Mouse (Mus musculus): ENCODE data around the gene Abhd17a.

Abhd17a gene

GRCm38 (mm10) chr10:80589879-80590854 is at the start of gene Abhd17a:
Abhd17a (minus strand) TSS chr10:80590341.
- peak; percentile 91 to 95 for DNase-seq

DNA sequence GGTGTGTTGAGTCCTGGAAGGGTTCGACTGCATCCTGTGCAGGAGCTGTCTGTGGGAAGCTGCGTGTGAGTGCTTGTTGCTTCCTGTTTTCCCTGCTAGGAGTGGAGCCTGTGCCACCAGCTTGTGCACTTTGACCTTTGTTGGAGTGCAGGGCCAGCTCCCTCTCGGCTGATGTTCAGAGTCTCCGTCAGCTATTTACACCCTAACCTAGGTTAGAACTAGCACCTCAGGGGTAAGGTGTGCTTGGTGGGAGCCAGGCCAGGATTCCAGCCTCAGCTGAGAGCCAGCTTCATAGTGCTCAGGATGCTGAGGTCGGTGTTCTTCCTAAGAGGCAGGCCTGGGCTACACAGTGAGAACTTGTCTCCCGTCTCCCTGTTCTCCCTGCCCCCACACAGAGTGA is 45.2 kb upstream of the Abhd17a start:
- no peak for DNase-seq

- DNase-seq, result no peak
Observed at GRCm38 (mm10) chr10:80628925-80629324, 38.8 kb upstream of the Abhd17a start.

DNA sequence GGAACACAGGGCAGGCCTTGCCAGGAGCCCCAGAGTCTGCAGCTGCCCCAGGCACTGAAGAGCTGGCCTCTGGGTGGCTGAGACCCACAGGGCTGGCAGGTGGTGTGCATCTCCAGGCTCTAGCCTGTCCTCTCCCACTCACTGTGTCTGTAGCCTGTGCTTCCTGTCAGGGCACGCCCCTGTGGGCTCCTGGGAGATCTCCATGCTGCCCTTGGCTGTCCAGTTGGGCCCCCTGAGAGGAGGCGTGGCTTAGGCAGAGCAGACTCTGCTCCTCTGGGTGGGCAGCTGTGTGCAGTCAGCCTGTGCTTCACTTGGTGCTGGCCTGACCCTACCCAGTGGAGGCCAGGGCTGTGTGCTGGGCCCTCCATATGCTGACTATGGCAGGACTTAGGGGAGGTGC is 37.5 kb upstream of the Abhd17a start:
- no peak for DNase-seq

DNA sequence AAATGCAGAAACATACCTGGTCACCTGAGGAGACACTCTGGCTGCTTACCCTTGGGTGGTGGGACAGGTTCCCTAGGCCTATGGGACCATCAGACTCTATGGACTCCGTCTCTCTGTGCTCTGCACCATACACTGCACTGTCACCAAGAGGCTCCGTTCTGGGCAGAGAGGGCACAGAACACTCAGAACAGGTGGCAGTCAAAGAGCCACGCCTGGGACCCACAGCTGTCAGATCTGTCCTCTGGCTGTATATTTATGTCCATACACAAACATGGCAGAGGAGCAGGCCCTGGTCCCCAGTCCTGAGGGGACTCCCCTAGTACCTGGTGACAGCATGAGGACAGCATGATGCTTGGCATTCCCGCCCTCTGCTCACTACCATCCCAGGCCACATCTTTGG is 35.6 kb upstream of the Abhd17a start:
- no peak for DNase-seq

- DNase-seq, result peak; percentile 52 to 59
Observed at GRCm38 (mm10) chr10:80623457-80624191, 33.5 kb upstream of the Abhd17a start.

DNA sequence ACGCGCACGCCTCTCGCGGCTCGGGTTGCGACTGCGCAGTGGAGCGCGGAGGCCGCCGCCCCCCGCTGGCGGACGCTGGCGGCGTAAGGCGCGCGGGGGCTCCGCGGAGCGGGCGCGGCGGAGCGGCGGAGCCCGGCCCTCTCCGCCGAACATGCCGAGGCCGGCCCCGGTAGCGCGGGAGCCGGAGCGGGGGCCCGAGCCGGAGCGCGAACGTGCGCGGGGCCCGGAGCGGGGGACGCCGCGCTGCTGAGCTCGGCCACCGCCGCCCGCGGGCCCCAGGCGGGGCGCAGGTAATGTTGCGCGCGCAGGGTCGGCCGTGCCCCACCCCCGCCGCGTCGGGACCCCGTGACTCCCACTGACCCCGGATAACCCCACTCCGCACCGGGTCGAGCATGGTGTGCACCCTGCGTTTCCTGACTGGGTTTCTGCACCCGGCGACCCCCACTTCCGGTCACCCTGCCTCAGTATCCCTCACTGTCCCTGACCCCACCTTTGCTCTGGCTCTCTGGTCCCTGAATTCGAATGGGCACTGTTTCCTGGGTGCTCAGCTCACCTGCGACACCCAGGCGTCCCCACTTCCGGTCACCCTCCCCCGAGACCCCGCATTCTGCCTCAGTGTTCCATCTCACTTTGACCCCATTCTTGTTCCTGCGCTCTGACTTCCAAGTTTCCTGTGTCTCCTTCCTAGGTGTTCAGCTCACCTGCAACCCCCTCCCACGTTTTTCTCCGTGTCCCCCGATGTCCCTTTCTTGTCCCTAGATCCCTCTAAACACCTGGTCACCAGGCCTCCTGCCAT is 32.7 kb upstream of the Abhd17a start, which contains the start of gene Csnk1g2:
Csnk1g2 (plus strand) TSS at position 178 of the 796 bp plus-strand sequence.
- DNase-seq, result peak in 1 of 2 experiments; percentile 49

DNA sequence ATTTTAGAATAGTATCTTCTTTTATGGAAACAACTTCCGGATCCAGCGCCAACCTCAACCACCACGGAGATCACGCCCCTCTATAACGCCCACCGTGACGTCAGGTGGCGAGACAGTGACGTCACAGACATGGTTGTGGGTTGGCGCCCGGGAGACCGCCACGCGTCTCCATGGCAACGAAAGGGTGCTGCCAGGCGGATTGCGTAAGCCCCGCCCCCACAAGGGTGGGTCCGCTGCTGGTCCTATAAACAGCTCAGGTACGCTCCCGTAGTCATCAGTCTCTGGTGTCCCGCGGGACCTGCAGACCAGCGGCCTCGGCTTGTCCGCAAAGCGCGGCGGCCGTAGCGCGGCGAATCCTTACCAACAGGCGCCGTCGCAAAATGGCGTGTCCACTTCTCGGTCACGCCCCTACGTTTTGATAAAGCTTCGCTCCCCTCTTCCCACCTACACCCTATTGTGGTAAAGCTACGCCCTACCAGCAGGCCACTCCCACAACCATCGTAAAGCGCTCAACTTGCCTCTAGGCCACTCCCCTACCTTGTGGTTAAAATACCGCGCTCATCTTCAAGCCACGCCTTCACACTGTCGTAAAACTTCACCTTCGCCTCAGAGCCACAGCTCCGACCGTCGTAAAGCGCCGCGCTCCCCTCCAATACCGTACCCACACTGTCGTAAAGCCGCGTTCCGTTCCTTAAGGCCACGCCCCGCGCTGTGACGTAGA is 32.0 kb upstream of the Abhd17a start:
- peak; percentile 99 for DNase-seq

DNA sequence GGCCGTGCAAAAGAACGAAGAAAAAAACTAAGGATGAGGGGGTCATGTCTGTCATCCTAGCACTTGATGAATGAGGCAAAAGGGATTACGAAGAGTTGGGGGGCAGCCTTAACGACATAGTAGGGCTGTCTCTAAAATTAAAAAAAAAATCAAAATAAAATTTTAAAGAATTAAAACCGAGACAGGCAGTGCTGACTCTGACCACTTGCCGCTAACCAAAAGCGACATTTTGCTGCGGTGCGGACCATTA is 31.5 kb upstream of the Abhd17a start:
- no peak for DNase-seq

DNA sequence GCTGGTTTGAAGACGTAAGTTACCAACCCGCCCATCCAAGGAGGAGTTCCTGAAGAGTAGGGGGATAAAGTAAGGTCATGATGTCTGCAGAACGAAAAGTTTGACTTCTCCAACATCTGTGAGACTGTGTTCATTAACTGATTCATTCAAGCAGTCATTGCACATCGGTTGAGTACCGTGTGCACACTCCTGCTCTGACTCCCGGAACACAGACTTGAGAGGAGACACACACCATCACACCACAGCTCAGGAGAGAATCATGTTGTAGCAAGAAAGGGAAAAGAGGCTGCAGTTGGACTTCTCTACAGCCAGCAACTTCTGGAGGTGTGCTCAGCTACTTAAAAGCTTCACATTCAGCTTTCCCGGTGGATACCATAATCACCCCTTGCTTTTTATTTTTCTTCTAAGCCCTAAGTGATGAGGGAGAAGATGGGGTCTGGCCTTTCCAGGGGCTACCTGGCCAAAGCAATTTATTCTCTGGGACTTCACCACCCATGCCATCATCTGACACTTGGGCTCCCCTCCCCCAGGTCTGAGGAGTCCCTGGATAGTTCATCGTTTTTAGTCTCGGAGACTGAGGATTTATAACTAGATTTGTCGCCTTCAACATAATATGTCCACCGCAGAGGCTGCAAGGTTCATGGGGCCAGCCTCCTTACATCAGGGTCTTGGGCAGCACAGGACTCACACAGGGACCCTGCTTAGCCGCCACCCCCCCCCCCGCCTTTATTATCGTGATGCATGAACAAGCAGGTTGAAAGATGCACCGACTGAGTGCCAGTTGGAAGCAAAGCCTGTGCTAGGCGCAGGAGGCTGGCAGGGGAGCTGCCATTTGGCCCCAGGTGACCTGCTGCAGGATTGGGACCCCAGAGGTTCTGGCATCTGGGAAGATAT is 30.9 kb upstream of the Abhd17a start:
- DNase-seq, result no peak

- no peak for DNase-seq
Observed at GRCm38 (mm10) chr10:80620365-80620764, 30.2 kb upstream of the Abhd17a start.

GRCm38 (mm10) chr10:80619465-80620244 is 29.5 kb upstream of the Abhd17a start:
- DNase-seq, result no peak

DNA sequence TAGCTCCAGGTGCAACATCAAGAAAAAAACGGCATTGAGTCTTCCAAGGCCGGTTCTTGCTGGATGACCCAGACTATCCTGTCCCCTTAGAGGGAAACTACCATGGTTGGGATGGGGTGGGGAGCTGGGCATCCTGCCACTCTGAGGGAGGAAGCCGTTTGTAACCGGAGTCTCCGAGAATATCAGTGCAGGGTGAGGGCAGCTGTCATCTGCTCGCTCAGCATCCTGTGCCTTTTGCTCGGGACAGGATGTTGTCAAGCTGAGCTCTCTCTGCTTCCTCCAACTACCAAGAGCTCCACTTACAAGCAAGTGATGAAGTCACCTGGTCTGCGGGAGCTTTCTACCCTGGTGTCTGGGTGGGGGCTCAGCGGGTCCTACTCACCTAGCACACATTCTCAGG is 28.0 kb upstream of the Abhd17a start:
- DNase-seq, result no peak

DNA sequence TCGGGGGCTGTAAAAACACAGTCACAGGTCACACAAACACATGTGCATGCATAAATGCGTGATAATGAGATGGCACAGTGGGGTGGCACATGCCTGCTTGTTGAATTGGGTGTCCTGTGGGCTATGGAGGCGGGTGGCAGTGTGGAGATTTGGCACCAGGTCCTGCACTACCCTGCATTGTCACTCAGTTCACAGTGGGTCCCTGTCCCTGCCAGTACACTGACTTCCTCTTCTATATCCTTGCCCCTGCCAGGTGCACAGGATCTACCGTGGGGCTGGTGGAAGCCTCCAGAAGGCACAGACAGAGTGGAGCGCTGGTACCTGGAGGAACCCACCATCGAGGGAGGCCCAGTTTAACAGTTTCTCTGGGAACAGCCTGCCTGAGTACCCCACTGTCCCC is 24.2 kb upstream of the Abhd17a start:
- no peak for DNase-seq

- no peak for DNase-seq
Observed at GRCm38 (mm10) chr10:80613821-80614220, 23.7 kb upstream of the Abhd17a start.

DNA sequence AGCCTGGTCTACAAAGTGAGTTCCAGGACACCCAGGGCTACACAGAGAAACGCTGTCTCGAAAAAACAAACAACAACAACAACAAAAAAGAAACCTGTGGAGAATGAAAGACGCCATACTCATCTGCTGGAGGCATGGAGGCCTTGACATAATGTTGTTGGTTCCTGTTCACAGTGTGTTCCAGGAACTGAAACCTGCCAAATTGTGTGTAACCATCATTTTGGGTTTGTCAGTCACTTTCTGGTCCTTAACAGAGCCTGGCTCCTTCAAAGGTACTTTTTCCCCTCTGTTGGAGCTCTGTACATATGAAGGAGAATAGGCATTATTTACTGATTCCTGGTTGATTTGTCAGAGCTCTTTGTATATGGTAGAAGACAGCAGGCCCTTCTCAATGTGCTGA is 21.8 kb upstream of the Abhd17a start:
- no peak for DNase-seq

DNA sequence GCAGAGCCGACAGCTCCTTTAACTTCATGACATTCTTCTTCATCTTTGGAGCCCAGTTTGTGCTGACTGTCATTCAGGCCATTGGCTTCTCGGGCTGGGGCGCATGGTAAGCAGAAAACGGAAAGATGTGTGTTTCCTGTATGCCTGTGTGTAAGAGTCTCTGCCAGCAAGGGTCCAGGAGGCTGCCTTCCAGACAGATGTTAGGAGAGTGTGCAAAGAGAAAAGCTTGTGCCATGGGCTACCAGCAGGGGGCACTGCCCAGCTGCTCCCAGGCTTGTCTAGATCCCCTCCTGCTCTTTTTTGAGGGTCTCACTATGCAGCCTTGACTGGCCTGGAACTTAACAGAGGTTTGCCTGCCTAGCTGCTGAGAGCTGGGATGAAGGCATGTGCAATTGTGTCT is 20.9 kb upstream of the Abhd17a start:
- DNase-seq, result peak; percentile 49 to 52

DNA sequence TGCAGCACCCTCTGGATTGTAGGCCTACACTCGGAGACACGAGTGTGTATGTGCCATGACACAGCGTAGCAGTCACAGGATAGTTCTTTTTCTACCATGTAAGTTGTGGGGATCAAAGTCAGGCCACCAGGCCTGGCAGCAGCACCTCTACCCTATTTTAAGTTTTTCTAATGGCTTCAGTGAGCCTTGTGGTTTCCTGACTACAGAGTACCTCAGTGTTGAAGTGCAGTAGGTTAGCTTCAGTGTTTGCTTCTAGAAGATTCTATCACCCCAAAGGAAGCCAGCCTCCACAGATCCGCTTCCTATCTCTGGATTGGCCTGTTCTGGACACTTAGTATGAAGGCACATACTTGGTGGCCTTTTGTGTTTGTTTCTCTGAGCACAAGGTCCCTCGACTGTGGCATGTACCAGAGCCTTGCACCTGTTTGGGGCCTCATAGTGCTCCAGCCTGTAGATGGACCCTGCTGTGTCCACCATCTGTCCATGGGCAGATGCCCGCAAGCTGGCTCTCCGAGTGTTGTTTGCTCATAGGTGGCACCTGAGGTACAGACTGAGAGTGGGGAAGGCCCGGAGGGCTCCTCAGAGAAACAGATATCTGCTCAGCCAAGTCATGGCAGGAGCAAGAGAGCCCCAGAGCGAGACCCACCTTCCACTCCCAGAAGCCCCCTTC is 20.1 kb upstream of the Abhd17a start:
- DNase-seq, result peak; percentile 87 to 88

- DNase-seq, result peak in 1 of 2 experiments; percentile 27
Observed at GRCm38 (mm10) chr10:80609269-80609924, 19.3 kb upstream of the Abhd17a start.
